Mouse (Mus musculus): ENCODE data around the gene Igfbp4. TPM values are rescaled to one million over a fixed set of nuclear protein-coding genes. Genes with fewer than 3 reads are reported as not detected.

Igfbp4 gene
- total and polyA plus RNA-seq, 3 experiments, result 0.16 to 0.21 TPM; not detected in 1

- H3K79me2 ChIP-seq (replicated peaks; ENCODE audit: control insufficient read depth, extremely low read depth, insufficient read depth, poor library complexity, severe bottlenecking), result peaks cover 20% of the 10 kb centered on the region
- H3K27ac ChIP-seq (ENCODE audit: insufficient read depth, low read depth), result no peak overlapping the region
- H3K9me3 ChIP-seq (replicated peaks; ENCODE audit: low read length), result no peaks in the 10 kb centered on the region
- no peak for DNase-seq (ENCODE audit: extremely low read depth)
- no peak overlapping the region for H3K9ac ChIP-seq (ENCODE audit: insufficient read depth, low read depth)
- dilution Hi-C loops (cut with MboI; ENCODE audit: extremely low pct_ligation_motif_present, extremely low pct_unique_long_range_greater_than_20kb, low sequenced_read_pairs) (no loop called here), in situ Hi-C loops (cut with MboI; ENCODE audit: low pct_ligation_motif_present, low pct_unique_long_range_greater_than_20kb, low sequenced_read_pairs) (no loop called here)
- TF ChIP-seq POLR2AphosphoS2 (IDR thresholded peaks at IDR 0.05; ENCODE audit: low read depth, low read length), result no peak
- peak in 1 of 2 experiments; percentile 32; a peak in 2 of 4 replicates for TF ChIP-seq CTCF (conservative IDR thresholded peaks at IDR 0.05 in 1 of 2, IDR thresholded peaks at IDR 0.05 in 1 of 2; ENCODE audit: low read depth in 2 of 2, low read length in 2 of 2)
- no peak overlapping the region for H3K4me2 ChIP-seq (ENCODE audit: insufficient read depth, low read depth, poor library complexity, severe bottlenecking)
- H3K4me1 ChIP-seq (ENCODE audit: control insufficient read depth in 1 of 2, insufficient read depth in 2 of 2), result peaks cover 7 to 18% of the 10 kb centered on the region in 2 experiments
- peaks cover 4 to 8% of the 10 kb centered on the region in 2 experiments for H3K36me3 ChIP-seq (replicated peaks in 1 of 2; ENCODE audit: control insufficient read depth in 1 of 2, insufficient read depth in 1 of 2, low read length in 1 of 2)
- no peak overlapping the region for H3K4me3 ChIP-seq (replicated peaks in 1 of 3; ENCODE audit: low read depth in 2 of 3, low read length in 2 of 3, poor library complexity in 1 of 3)
- no peaks in the 10 kb centered on the region for H3K27me3 ChIP-seq (replicated peaks)
These were observed 14.1 kb upstream of the Igfbp4 start for GRCm38 (mm10) chr11:99026899-99027440.

GRCm38 (mm10) chr11:99035350-99035749, 5.7 kb upstream of the Igfbp4 start:
- no peak overlapping the region for H3K9ac ChIP-seq (ENCODE audit: insufficient read depth, low read depth)
- peaks cover 3 to 6% of the 10 kb centered on the region in 2 experiments; a peak in 3 of 4 replicates for H3K4me1 ChIP-seq (ENCODE audit: control insufficient read depth in 1 of 2, insufficient read depth in 2 of 2)
- H3K9me3 ChIP-seq (replicated peaks; ENCODE audit: low read length), result no peaks in the 10 kb centered on the region
- no peaks in the 10 kb centered on the region for H3K36me3 ChIP-seq (replicated peaks in 1 of 2; ENCODE audit: control insufficient read depth in 1 of 2, insufficient read depth in 1 of 2, low read length in 1 of 2)
- in situ Hi-C loops (cut with MboI; ENCODE audit: low pct_ligation_motif_present, low pct_unique_long_range_greater_than_20kb, low sequenced_read_pairs), result loop anchor here (5.0 kb wide), 1 partner anchor 262 kb away; no protein-coding TSS in a partner anchor
- dilution Hi-C loops (cut with MboI; ENCODE audit: extremely low pct_ligation_motif_present, extremely low pct_unique_long_range_greater_than_20kb, low sequenced_read_pairs), result no loop called here
- H3K79me2 ChIP-seq (replicated peaks; ENCODE audit: control insufficient read depth, extremely low read depth, insufficient read depth, poor library complexity, severe bottlenecking), result no peaks in the 10 kb centered on the region
- no peak overlapping the region for H3K4me3 ChIP-seq (replicated peaks in 1 of 3; ENCODE audit: low read depth in 2 of 3, low read length in 2 of 3, poor library complexity in 1 of 3)
- TF ChIP-seq KAT2A (IDR thresholded peaks at IDR 0.05; ENCODE audit: insufficient replicate concordance, low read length), result no peak
- TF ChIP-seq MAZ (IDR thresholded peaks at IDR 0.05; ENCODE audit: low read depth, low read length), result no peak
- peak; percentile 56 for TF ChIP-seq RAD21 (IDR thresholded peaks at IDR 0.05; ENCODE audit: low read depth, low read length)
- TF ChIP-seq ZC3H11A (IDR thresholded peaks at IDR 0.05; ENCODE audit: low read depth, low read length), result no peak
- TF ChIP-seq CTCF (conservative IDR thresholded peaks at IDR 0.05 in 1 of 2, IDR thresholded peaks at IDR 0.05 in 1 of 2; ENCODE audit: low read depth in 2 of 2, low read length in 2 of 2), result peak; percentile 30 to 76; a peak in 3 of 4 replicates
- TF ChIP-seq SMC3 (IDR thresholded peaks at IDR 0.05; ENCODE audit: low read depth, low read length), result peak; percentile 63
- TF ChIP-seq USF2 (conservative IDR thresholded peaks at IDR 0.05; ENCODE audit: low read depth, low read length), result no peak
- no peak for TF ChIP-seq MAFK (IDR thresholded peaks at IDR 0.05; ENCODE audit: insufficient replicate concordance, low read length)
- TF ChIP-seq TCF12 (IDR thresholded peaks at IDR 0.05; ENCODE audit: low read depth, low read length), result no peak
- TF ChIP-seq CHD1 (IDR thresholded peaks at IDR 0.05; ENCODE audit: low read depth, low read length), result no peak
- H3K27ac ChIP-seq (ENCODE audit: insufficient read depth, low read depth), result no peak overlapping the region
- H3K27me3 ChIP-seq (replicated peaks), result peaks cover 13% of the 10 kb centered on the region
- no peak for DNase-seq (ENCODE audit: extremely low read depth)
- H3K4me2 ChIP-seq (ENCODE audit: insufficient read depth, low read depth, poor library complexity, severe bottlenecking), result no peak overlapping the region

- no peak overlapping the region for H3K9ac ChIP-seq (ENCODE audit: insufficient read depth, low read depth)
- H3K9me3 ChIP-seq (replicated peaks; ENCODE audit: low read length), result no peaks in the 10 kb centered on the region
- H3K4me2 ChIP-seq (ENCODE audit: insufficient read depth, low read depth, poor library complexity, severe bottlenecking), result no peak overlapping the region
- TF ChIP-seq E2F4 (IDR thresholded peaks at IDR 0.05; ENCODE audit: insufficient replicate concordance, low read depth, low read length) (no peak), IRF4 (IDR thresholded peaks at IDR 0.05; ENCODE audit: low read depth, low read length) (no peak), TBP (conservative IDR thresholded peaks at IDR 0.05; ENCODE audit: low read depth, low read length) (no peak), MAZ (IDR thresholded peaks at IDR 0.05; ENCODE audit: low read depth, low read length) (no peak), NELFE (IDR thresholded peaks at IDR 0.05; ENCODE audit: low read depth, low read length) (no peak), ELF1 (IDR thresholded peaks at IDR 0.05; ENCODE audit: low read depth, low read length) (no peak), CHD1 (IDR thresholded peaks at IDR 0.05; ENCODE audit: low read depth, low read length) (no peak), USF2 (conservative IDR thresholded peaks at IDR 0.05; ENCODE audit: low read depth, low read length) (no peak), MAFK (IDR thresholded peaks at IDR 0.05; ENCODE audit: insufficient replicate concordance, low read length) (no peak), KAT2A (IDR thresholded peaks at IDR 0.05; ENCODE audit: insufficient replicate concordance, low read length) (no peak), SMC3 (IDR thresholded peaks at IDR 0.05; ENCODE audit: low read depth, low read length) (no peak)
- in situ Hi-C loops (cut with MboI; ENCODE audit: low pct_ligation_motif_present, low pct_unique_long_range_greater_than_20kb, low sequenced_read_pairs) (loop anchor here (5.0 kb wide), 1 partner anchor 261 kb away; no protein-coding TSS in a partner anchor), dilution Hi-C loops (cut with MboI; ENCODE audit: extremely low pct_ligation_motif_present, extremely low pct_unique_long_range_greater_than_20kb, low sequenced_read_pairs) (no loop called here)
- H3K27me3 ChIP-seq (replicated peaks), result peaks cover 20% of the 10 kb centered on the region
- H3K27ac ChIP-seq (ENCODE audit: insufficient read depth, low read depth), result no peak overlapping the region
- no peaks in the 10 kb centered on the region for H3K79me2 ChIP-seq (replicated peaks; ENCODE audit: control insufficient read depth, extremely low read depth, insufficient read depth, poor library complexity, severe bottlenecking)
- no peak overlapping the region for H3K4me3 ChIP-seq (replicated peaks in 1 of 3; ENCODE audit: low read depth in 2 of 3, low read length in 2 of 3, poor library complexity in 1 of 3)
- H3K4me1 ChIP-seq (ENCODE audit: control insufficient read depth in 1 of 2, insufficient read depth in 2 of 2), result peaks cover 0 to 8% of the 10 kb centered on the region in 2 experiments; a peak in 2 of 4 replicates
- H3K36me3 ChIP-seq (replicated peaks in 1 of 2; ENCODE audit: control insufficient read depth in 1 of 2, insufficient read depth in 1 of 2, low read length in 1 of 2), result no peaks in the 10 kb centered on the region
- no peak for DNase-seq (ENCODE audit: extremely low read depth)
These were observed 4.8 kb upstream of the Igfbp4 start for GRCm38 (mm10) chr11:99036254-99036653.

Data from CH12.LX (cell line).